Mouse (Mus musculus): ENCODE results near the gene Prdx1.
"Not testable (repeated sequence)": the region's sequence is repeated elsewhere in the genome, so short reads cannot be mapped to it uniquely, and the experiment has no call there.

The Prdx1 gene

DNA sequence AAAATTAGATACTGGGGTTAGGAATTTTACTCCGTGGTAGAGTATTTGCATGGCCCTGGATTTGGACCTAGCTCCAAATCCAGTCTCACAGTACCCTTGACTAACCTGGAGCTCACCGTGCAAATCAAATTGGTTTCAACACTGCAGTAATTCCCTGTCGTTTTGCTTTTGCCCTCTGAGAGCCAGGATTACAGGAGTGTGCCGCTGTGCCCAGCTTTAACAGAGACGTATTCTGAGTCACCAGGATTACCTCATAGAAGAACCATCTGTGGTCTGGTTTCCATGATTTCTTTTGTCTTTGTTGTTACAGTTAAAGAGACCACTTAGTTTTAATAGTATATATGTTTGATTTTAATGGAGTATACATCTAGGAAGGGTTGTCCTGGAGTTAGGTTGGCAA is 6.2 kb upstream of the Prdx1 start:
- peak; percentile 60 for DNase-seq (ENCODE audit: low read depth)

DNA sequence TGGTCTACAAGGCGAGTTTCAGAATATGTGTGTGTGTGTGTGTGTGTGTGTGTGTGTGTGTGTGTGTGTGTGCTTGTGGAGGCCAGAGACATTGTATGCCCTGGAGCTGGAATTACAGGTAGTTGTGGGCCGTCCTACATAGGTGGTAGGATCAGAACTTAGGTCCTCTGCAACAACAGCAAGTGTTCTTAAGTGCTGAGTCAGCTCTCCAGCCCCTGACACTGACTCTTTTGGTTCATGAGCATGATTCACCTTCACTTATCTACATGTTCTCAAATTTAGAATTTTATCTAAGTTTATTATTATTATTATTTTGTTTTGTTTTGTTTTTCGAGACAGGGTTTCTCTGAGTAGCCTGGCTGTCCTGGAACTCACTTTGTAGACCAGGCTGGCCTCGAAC is 4.8 kb upstream of the Prdx1 start:
- DNase-seq (ENCODE audit: low read depth): not testable (repeated sequence)

DNA sequence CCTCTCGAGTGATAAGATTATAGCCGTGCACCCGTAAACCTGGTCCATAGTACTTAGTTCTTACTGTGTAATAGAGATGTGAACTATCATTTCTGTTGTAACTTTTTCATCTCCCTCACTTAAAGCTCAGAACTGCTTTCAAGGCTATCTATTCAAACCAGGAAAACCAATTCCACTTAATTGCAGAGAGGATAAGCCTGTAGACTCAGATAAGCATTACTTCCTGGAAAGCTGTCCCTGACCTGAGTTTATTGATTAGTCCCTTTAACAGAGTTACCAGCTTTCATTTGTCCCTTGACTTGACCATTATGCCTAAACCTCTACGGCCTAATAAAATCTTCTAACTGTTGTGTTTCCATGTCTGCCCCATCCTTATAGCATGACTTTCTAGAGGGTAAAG is 1.4 kb upstream of the Prdx1 start:
- DNase-seq (ENCODE audit: low read depth): no peak

DNA sequence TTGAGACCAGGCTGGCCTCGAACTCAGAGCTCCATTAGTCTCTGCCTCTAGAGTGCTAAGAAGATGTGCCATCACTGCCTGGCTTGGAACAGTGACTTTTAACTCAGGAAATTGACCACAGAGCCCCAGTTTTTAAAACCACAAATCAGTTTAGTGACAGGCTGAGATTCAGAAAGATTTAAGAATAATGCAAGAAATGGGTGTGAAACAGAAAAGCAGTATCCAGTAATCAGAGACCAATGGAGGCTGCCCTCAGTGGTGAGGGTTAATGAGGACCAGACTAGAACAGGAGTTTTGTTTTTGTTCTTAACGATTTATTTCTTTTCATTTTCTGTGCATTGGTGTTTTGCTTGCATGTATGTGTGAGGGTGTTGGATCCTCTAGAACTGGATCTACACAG is 679 bp upstream of the Prdx1 start:
- DNase-seq (ENCODE audit: low read depth): peak; percentile 30

DNA sequence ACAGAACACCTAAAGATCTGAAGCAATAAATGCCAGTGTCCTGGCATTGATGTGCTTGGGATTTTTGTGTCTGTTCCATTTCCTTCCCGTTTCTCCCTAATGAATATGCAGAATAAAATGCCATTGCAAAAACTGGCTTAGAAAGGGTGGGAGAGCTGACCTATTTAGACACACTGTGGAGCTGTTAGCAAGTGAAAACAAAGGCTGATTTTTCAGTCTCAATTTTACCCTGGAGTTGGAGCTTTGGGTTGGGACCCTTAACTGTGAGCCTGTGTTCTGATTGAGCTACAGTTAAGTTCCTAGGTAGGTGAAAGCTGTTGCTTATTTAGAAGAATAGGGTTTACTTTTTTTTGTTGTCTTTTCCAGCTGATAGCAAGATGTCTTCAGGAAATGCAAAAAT is 1.7 kb downstream of the Prdx1 start:
- DNase-seq (ENCODE audit: low read depth): peak; percentile 19

DNA sequence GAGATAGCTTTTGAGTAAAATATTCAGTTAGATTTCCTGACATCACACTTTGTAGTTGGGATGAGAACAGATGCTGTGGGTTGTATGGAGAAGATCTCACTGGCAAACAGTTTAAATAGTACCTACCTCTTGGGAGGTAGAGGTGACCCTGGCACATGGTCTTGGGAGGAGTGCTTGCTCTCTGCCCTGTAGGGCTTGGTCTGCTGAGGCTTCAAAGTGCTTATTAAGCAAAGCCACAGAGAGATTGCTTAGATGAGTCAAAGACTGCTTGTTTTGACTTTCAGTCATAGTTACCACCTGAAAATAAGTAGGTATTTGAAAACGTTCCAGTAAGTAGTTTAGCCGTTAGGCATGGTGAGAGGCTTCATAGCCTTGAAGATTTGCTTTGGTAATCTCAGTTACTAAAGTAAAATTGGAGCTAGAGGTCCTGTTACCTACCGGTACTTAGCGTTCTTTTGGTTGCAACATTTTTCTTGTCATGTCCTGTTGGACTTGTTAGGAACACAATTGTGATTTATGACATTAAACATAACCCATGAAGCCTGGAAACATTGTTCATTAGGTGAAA is 4.0 kb downstream of the Prdx1 start:
- DNase-seq (ENCODE audit: low read depth): no peak

DNA sequence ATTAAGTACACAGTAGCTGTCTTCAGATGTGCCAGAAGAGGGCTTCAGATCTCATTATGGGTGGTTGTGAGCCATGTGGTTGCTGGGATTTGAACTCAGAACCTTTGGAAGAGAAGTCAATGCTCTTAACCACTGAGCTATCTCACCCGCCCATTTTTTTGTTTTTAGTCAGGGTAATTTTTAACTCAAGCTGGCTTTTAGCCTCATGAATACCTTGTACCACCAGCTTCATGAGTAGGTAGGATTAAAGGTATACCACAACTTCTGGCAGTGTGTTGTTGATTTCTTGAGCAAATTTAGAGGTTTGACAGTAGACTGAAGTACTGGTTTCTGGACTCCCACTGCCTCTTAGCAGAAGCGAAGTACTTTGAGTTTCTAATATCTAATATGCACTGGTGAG is 6.8 kb downstream of the Prdx1 start:
- no peak for DNase-seq (ENCODE audit: low read depth)

DNA sequence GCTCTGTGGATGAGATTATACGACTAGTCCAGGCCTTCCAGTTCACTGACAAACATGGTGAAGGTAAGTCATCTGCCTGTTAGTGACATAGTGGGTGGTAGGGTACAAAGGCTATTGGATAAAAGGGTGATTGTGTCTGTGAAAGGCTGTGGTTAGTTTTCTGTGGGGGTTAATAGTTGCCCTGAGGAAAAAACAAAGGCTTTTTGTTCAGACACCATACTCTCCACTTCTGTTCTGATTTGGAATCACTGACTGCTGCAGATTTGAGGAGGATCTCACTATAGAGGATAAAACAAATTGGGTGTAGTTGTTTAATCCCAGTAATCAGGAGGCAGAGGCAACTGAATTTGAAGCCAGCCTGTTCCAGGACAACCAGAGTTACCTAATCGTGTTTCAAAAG is 8.4 kb downstream of the Prdx1 start:
- DNase-seq (ENCODE audit: low read depth): no peak

DNA sequence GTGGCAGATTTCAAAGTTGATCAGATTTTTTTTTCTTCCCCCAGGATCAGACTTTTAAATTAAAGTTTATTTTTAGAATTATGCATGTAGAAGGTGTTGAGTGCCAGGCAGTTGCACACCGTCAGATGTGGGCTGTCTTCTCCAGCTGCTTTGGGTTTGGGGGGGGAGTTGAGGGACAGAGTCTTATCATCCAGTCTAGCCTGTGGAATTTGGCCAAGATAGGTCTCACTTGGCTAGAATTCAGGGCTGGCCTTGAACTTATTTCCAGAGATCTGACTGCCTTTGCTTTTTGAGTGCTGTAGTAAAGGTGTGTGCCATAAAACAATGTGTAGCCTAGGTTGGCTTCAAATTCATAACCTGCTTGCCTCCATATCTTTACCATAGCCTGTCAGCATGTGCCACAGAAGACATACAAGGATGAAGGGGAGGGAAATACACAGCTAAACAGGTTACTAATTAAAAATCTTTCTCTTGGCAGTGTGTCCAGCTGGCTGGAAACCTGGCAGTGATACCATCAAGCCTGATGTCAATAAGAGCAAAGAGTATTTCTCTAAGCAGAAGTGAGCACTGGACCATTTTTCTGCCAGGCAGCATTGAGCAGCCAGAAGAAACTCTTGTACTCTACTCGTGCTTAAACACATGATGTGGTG is 13.5 kb downstream of the Prdx1 start:
- DNase-seq (ENCODE audit: low read depth): no peak

DNA sequence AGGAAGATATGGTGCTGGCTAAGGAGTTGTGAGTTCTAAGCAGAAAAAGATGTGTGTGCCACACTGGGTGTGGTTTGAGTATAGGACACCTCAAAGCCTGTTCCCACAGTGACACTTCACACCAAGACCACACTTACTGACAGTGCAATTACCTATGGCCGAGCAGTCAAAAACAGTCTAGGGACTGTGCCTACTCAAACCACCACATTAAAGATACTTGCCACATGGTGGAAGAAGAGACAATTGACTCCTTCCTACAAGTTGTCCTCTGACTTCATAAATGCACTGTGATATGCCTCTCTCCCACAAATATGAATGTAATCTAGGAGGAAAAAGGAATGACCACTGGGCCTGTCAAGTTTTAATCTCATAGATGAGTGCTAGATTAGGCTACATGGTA is 15.6 kb downstream of the Prdx1 start:
- no peak for DNase-seq (ENCODE audit: low read depth)

DNA sequence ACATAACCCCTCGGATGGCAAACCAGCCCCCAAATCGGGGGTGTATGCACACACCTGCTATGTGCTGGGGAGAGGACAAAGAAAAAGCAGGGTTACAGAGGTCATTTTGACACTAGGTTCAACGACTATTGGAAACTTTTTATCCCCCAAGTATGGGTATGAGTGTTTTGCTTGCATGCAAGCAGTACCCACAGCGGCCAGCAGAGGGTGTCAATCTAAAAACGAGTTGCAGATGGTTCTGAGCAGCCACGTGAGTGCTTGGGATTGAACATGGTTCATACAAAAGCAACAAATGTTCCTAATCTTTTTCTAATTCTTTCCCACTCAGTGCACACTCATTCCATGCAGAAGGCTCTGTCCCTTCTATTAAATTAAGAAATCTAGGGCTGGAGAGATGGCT is 18.5 kb downstream of the Prdx1 start:
- peak; percentile 90 for DNase-seq (ENCODE audit: low read depth)

DNA sequence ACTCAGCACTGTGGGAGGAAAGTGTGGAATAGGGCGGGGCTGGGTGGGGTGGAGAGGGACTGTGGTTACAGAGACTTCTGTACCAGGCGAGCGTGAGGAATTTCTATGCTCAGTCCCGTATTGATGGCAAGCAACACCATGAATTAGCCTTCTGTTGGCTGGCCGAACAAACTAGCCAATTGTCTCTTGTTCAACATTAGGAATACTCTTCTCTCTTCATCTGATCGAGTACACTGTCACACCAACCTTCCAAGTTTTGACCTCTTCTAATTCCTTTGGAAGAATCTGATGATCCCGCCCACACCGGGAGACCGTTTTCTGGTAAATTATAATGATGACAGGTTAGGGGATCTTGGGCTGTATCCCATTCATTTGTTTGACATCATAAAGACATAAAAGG is 22.3 kb downstream of the Prdx1 start:
- DNase-seq (ENCODE audit: low read depth): peak; percentile 17

DNA sequence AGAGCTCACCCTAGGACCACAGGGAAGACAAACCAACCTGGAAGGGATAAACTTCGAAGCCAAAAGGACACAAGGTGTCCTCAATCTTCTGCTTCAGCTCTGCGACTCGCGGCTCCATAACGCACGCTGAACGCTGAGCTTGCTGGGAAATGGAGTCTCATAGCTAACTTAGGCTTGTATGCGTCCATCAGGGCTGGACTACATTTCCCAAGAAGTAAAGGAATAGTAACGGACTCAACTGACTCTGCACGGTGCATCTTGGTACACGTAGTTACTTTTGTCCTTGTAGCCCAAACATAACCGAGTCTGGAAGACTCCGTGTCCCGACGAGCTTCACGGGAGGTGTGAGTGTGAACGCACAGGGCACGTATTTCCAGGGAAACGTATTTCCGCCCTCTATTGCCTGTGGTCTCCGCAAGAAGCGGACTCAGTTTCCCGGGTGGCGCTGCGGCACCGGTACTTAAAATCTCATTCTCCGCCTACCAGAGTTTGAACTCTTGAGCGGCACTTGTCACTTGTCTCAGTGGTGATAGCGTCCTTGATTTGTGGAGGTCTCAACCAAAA is 22.9 kb downstream of the Prdx1 start, which contains the start of the genes Mmachc and Ccdc163:
Gene Mmachc, minus strand, starts transcription at position 206 of the 564 bp plus-strand sequence.
Gene Ccdc163, plus strand, starts transcription at position 309 of the 564 bp plus-strand sequence.
- peak; percentile 97 for DNase-seq (ENCODE audit: low read depth)

DNA sequence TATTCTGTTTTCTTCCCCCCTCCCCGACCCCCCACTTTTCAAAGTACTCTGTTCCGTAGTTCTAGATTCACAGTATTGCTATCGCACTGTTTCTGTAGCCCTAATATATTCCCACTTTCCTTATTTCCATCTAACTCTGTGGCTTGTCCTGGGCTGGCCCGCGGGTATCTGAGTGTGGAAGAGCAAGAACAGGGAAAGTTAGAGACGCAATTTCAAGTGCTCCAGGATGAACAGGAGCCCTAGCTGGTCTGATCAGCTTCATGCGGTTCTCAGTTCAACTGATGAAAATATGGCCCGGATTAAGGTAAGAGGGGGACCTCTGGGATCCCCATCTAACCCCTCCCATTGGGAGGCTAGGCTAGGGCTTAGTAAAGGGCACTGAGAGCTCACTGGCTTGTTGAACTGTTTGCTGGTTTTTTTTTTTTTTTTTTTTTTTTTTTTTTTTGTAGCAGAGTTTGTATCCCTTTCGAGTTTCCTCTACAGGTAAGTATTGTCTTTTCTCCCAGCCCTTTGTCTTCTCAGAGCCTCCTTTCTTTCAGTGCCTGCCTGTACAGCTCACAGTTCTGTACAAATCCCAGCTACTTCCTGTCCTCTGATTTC is 23.5 kb downstream of the Prdx1 start:
- DNase-seq (ENCODE audit: low read depth): no peak

DNA sequence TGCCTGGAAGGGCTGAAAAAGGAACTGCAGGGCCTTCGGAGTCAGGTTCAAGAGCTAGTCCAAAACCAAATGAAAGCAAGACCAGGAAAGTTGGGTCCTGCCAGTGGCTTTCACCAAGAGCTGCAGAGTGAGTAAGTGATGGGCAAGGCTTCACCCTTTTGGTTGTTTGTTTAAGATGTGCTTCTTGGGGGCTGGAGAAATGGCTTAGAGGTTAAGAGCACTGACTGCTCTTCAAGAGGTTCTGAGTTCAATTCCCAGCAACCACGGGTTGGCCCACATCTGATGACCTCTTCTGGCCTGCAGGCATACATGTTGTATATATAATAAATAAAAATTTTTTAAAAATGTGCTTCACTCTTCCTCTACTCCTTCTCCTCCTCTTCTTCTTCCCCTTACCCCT is 24.8 kb downstream of the Prdx1 start:
- no peak for DNase-seq (ENCODE audit: low read depth)

DNA sequence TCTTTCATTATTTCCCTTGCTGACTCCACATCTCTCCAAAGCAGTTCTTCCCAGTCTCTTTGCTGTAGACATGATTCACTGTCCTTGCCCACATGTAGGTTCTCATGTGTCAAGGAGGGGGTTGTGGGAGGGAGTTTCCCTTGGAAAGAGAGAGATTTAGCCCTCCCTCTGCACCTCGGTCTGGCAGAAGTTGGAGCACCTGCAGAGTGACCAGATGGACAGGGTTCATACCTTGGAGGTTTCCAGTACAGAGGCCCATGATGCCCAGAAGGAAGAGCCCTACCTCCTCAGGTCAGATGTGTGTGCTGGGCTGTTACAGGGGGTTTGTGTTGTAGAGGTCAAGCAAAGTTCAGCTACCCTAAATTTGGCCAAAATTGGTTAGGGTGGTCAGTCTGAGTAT is 27.2 kb downstream of the Prdx1 start:
- DNase-seq (ENCODE audit: low read depth): no peak

DNA sequence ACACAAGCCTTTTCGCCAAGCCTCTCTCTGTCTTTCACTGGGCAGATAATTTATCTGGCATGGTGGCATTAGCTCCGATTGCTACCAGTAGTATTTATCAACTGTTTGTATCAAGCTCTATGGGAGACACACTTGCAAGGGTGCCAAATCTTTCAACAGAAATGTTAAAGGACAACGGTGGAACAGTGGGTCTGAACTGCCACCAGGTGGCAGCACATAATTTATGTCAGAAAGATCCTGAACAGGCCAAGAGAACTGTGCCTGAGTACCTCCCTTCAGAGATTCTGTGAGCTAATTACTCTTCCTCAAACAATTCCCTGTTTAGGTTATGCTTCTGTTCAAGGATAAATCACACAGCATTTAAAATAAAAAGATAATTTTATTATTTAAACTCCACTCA is 34.1 kb downstream of the Prdx1 start:
- DNase-seq (ENCODE audit: low read depth): peak; percentile 96

DNA sequence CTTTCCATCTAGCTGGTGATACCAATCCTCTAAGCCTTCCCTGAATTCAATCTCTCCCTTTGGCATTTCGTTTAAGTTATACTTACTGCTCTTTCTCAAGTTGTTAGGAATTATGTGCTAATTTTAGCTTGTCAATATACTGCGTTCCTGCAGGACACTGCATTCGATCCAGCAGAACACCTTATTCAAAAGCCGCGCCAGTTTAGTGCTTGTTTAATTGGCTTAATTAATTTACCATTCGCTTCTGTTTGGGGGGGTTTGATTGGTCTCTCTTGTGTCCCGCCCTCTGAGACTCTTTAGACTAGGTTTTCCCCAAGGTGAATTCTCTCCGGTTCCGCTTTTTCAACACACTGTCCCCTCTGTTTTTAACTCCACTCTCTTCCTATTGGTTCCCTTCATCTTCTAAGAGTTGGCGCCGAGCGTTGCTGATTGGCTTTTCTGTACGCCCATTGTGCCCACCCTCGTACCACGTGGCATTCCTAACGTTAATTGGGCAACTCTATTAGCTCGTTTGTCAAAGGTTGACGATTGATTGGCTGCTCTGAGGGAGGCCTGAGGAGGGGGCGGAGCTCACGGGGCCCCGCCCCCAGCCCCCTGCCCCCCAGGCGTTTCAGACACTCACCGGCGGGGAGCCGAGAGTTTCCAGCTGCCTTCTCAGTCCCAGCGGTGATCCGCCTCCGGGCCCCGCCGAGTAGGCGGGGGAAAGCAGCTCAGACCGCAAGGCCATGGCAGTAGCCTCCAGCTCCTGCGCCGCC is 35.2 kb downstream of the Prdx1 start, which contains the start of gene Tesk2:
Gene Tesk2, plus strand, starts transcription at position 606 of the 755 bp plus-strand sequence.
- DNase-seq (ENCODE audit: low read depth): peak; percentile 98

DNA sequence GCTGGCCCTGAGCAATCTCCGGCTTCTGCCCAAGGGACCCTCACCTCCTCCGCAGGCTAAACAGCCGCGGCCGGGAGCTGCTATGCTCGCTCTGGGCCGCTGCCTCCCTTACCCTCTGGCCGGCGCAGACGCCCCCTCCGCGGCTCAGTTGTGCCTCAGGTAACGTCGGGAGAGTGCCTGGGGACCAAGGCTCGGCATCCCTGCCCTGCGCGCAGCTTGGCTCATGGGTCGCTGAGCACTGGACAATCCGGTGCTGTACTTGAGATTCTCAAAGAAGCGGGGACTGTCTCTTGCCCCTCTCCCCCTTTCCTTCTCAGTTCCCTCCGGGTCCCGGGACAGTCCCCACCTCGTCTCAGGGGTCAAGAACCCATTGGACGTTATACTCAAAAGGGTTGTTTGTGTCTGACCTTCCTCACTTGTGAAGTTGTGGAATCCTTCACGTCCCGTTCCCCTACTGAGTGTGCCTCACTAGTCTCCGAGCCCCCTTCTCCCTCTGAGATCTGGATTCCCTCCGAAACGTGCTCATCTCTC is 35.8 kb downstream of the Prdx1 start:
- no peak for DNase-seq (ENCODE audit: low read depth)

DNA sequence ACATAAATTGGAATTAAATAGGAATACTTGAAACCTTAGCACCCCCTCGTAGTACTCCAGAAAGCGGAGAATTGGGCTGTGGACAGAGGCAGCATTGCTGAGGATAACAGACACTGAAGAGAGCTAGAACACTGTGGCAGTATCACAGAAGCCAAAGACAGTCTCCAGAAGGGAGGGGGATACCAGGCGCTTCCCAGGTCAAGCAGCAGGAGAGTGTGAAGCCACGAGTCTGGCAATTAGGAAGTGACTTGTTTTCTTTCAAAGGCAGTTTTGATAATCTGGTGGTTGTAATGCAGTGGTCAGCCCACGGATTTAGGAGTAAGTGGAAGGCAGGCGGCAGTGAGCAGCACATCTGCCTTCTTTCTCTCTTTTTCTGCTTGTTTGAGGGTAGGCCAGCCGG is 36.9 kb downstream of the Prdx1 start:
- no peak for DNase-seq (ENCODE audit: low read depth)

DNA sequence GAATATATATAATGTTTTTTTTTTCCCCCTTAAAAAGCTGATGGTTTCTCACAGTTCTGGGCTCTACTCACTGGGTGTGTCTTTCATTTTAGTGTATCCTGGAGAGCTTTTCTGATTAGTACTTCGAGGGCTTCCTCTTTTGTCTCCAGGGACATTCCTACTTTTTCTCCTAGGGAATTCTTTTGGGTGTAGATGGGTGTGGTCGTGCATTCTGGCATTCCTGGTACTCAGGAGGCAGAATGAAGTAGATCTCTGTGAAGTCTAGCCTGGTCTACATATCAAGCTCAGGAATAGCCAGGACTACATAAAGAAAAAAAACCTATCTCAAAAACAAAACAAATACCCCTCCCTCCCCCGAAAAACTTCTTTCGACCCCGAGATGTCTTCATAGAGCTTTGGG is 40.1 kb downstream of the Prdx1 start:
- DNase-seq (ENCODE audit: low read depth): no peak

DNA sequence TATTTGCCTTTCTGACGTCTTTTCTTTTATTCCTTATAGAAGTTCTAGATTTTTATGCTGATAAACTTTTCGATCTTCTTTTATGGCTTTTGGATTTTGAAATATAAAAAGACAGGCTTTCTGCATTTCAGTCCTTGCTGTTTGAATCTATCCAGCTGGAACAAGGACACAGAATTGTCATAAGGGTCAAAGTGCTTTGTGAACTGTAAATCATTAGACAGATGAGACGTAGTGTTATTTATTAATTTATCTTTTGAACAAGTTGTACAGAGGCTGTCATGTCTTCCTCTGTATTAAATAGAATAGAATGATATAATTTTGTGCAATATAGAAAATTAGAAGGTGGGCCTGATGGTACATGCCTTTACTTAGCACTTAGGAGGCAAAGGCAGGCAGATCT is 42.1 kb downstream of the Prdx1 start:
- DNase-seq (ENCODE audit: low read depth): no peak

Data from NIH3T3 (cell line).